Mouse (Mus musculus) gastrocnemius, adult 2 months (tissue): Measurements from ENCODE around the gene Lemd1. TPM values are rescaled to one million over a fixed set of nuclear protein-coding genes. Genes with fewer than 3 reads are reported as not detected.
A peak's percentile ranks its signal among the peaks of the same experiment; 100 is the strongest.

Experiments
- DNase-seq: peaks from one replicate; pipeline ENCODE4 v3.0.0; 2022
- H3K27ac ChIP-seq: fragments of 200-600 bp; 2 replicates; pipeline ENCODE4 v1.8.1; 2022; ENCODE audit warnings: mild to moderate bottlenecking
- H3K4me3 ChIP-seq: fragments of 200-600 bp; 2 replicates; pipeline ENCODE4 v1.8.1; 2022; ENCODE audit warnings: mild to moderate bottlenecking, moderate library complexity
- CTCF ChIP-seq: fragments of 200-600 bp; IDR thresholded peaks from 2 replicates; pipeline ENCODE4 v1.8.1; 2022; ENCODE audit warnings: antibody characterized with exemption, mild to moderate bottlenecking, moderate library complexity
- intact Hi-C: fragments of 180-260 bp; cut with DNase I; formaldehyde crosslinking; loops from one replicate; pipeline ENCODE4 v1.15.1; 2025
- total RNA-seq, 2 experiments: library from RNA; stranded (reverse); gene quantifications; 2 replicates each; pipeline ENCODE4 v1.2.3; 2021

Lemd1 gene
- total RNA-seq, 2 experiments from 2014 or later: not detected

DNA sequence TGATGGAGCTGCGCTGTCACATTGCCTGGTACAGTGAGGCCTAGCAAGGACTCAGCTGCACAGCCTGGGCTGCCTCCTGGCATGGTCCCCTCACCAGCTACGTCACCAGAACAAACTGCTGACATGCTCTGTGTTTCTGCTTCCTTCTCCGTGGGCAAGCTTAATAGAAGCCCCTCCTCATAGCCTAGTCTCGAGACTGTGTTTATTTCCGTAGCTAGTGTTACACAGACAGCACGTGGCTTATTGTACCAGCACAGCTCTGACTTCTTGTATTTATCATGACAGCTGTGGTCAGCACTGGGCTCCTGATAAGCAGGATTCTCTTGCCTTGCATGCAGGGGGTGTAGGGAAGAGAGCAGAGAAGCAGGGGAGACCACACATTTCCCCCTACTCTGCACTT, 54.9 kb downstream of the Lemd1 start:
- Histone ChIP-seq H3K4me3 (no peak overlapping the region), H3K27ac (no peak overlapping the region)
- DNase-seq: no peak
- intact Hi-C loops: no loop called here
- no peak for TF ChIP-seq CTCF

DNA sequence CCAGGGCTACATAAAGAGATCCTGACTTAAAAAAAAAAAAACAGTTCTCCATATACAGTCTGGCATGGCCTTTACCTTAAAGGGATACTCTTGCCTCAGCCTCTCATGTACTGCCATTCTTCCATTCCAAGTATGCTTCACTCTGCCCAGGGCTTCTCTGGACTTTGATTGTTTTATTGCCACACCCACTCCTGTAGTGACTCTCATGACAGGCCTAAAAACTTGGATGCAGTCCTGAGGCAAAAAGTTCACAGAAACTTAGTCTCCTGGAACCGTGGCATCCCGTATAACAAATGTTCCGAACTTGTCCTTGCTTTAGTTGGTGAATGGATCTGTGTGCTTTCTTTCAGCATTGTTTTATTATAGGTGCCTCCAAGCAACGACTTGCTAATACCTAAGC, 55.4 kb downstream of the Lemd1 start:
- DNase-seq: no peak
- TF ChIP-seq CTCF: no peak
- no peak overlapping the region for H3K4me3 ChIP-seq
- no peak overlapping the region for H3K27ac ChIP-seq
- intact Hi-C loops: no loop called here

GRCm38 (mm10) chr1:132254467-132254866, 63.2 kb downstream of the Lemd1 start:
- Histone ChIP-seq H3K4me3 (no peak overlapping the region), H3K27ac (no peak overlapping the region)
- intact Hi-C loops: no loop called here
- TF ChIP-seq CTCF: no peak
- DNase-seq: no peak

DNA sequence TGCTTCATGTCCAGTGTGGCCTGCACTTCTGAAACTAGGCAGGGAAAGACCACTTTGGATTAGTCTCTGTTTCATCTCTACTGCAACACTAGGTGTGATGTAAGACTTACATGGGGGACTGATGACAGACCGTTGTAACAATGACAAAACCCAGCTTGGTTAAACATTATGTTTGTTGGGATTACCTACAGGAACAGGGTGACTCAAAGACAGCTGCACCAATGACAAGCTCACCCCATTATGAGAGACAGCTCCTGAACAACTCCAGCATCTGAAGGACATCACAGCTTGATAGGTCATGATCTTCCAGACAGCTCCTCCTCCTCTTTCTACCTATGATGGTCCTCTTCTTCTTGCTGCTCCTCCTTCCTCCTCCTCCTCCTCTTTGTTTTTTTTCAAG, 69.1 kb downstream of the Lemd1 start:
- H3K4me3 ChIP-seq: no peak overlapping the region
- TF ChIP-seq CTCF: no peak
- no peak overlapping the region for H3K27ac ChIP-seq
- no peak for DNase-seq
- intact Hi-C loops: no loop called here

DNA sequence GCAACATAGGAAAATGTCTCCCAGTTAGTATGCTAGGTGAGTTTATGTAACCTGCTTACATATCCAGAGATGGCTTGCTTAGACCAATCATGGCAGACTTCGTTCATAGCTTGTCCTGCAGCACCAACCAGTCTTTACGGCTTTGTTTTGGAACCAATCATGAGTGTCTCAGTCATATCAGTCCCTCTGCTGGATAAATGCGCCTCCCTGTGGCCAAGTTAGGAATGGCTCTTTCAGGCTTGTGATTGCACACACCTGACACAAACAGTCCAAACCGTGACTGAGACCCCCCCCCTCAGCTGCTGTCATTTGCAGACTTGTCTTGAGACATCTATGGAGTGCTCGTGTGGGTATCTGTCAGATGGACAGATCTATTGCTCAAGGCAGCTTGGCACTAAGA, 69.8 kb downstream of the Lemd1 start:
- H3K4me3 ChIP-seq: no peak overlapping the region
- H3K27ac ChIP-seq: no peak overlapping the region
- peak; percentile 17; the same call in 1 of the 2 replicates for TF ChIP-seq CTCF
- no peak for DNase-seq
- intact Hi-C loops: no loop called here

- TF ChIP-seq CTCF: no peak
- Histone ChIP-seq H3K27ac (no peak overlapping the region), H3K4me3 (no peak overlapping the region)
- intact Hi-C loops: no loop called here
- DNase-seq: no peak
These were observed 72.4 kb downstream of the Lemd1 start for GRCm38 (mm10) chr1:132263618-132264017.

DNA sequence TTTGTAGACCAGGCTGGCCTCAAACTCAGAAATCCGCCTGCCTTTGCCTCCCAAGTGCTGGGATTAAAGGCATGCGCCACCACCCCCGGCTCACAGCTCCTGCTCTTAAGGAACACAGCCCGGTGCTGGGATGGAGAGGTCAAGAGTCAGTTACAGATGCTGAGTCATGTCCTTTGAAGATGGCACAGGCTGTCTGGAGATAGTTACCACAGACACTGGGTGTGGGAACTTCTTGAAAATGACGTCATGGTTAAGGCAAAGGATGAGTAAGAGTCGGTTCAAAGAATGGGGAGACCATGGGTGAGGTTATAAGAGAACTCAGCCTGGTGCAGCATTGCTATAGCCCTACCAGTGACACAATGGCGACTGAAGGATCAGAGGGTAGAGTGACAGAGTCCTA, 73.3 kb downstream of the Lemd1 start:
- intact Hi-C loops: no loop called here
- Histone ChIP-seq H3K4me3 (no peak overlapping the region), H3K27ac (no peak overlapping the region)
- no peak for DNase-seq
- no peak for TF ChIP-seq CTCF

- Histone ChIP-seq H3K27ac (no peak overlapping the region), H3K4me3 (no peak overlapping the region)
- no peak for TF ChIP-seq CTCF
- intact Hi-C loops: no loop called here
- no peak for DNase-seq
These were observed 74.1 kb downstream of the Lemd1 start for GRCm38 (mm10) chr1:132265211-132265859.

- no peak for TF ChIP-seq CTCF
- intact Hi-C loops: no loop called here
- Histone ChIP-seq H3K4me3 (no peak overlapping the region), H3K27ac (peak overlapping the region; percentile 87)
- DNase-seq: no peak
These were observed 74.7 kb downstream of the Lemd1 start for GRCm38 (mm10) chr1:132265936-132266335.

GRCm38 (mm10) chr1:132266791-132267557, 75.7 kb downstream of the Lemd1 start:
- Histone ChIP-seq H3K27ac (peak overlapping the region; percentile 87), H3K4me3 (peak overlapping the region; percentile 30; the same call in 1 of the 2 replicates)
- TF ChIP-seq CTCF: no peak
- DNase-seq: peak; percentile 65
- intact Hi-C loops: no loop called here

GRCm38 (mm10) chr1:132267959-132268358, 76.7 kb downstream of the Lemd1 start:
- intact Hi-C loops: no loop called here
- TF ChIP-seq CTCF: no peak
- no peak overlapping the region for H3K4me3 ChIP-seq
- DNase-seq: peak; percentile 67
- peak overlapping the region; percentile 87 for H3K27ac ChIP-seq

- no peak for DNase-seq
- no peak for TF ChIP-seq CTCF
- H3K27ac ChIP-seq: peak overlapping the region; percentile 87
- intact Hi-C loops: no loop called here
- no peak overlapping the region for H3K4me3 ChIP-seq
These were observed 77.3 kb downstream of the Lemd1 start for GRCm38 (mm10) chr1:132268418-132269060.

DNA sequence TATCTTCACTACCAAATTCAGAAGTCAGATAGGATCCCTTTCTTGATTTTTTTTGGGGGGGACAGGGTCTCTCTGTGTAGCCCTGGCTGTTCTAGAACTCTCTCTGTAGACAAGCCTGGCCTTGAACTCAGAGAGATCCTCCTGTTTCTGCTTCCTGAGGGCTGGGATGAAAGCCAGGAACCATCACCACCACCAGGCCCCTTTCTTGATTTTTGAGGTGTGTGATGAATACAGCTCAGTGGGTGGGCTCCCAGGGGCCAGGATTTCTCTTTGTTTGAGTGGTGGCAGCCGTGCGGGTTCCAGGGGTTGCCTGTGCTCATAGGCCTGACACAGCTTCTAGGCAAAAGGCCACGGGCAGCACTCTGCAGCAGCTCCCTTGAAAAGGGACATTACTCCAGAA, 80.0 kb downstream of the Lemd1 start:
- DNase-seq: no peak
- intact Hi-C loops: no loop called here
- TF ChIP-seq CTCF: no peak
- H3K4me3 ChIP-seq: no peak overlapping the region
- no peak overlapping the region for H3K27ac ChIP-seq

GRCm38 (mm10) chr1:132276694-132277093, 85.5 kb downstream of the Lemd1 start:
- Histone ChIP-seq H3K27ac (no peak overlapping the region), H3K4me3 (no peak overlapping the region)
- intact Hi-C loops: no loop called here
- TF ChIP-seq CTCF: no peak
- no peak for DNase-seq
